Mouse (Mus musculus) embryonic stem cell, embryonic (primary cell): ENCODE data around the gene A1bg.

ENCODE experiments used
- CTCF ChIA-PET, 4 experiments: fragments of 300-600 bp in 2 of 4; fragments of 350-600 bp in 2 of 4; sonication (Branson Sonifier 250); formaldehyde crosslinking; loops; one replicate each; lab custom pipeline; 2022; ENCODE audit warnings: inconsistent platforms in 2 of 4; lab: Charles Lee
- POLR2A ChIA-PET, 4 experiments: fragments of 300-600 bp in 2 of 4; fragments of 350-600 bp in 2 of 4; sonication (Branson Sonifier 250); formaldehyde crosslinking; loops; one replicate each; lab custom pipeline; 2022; ENCODE audit warnings: antibody characterized with exemption in 4 of 4, inconsistent platforms in 1 of 4; lab: Charles Lee

The A1bg gene

DNA sequence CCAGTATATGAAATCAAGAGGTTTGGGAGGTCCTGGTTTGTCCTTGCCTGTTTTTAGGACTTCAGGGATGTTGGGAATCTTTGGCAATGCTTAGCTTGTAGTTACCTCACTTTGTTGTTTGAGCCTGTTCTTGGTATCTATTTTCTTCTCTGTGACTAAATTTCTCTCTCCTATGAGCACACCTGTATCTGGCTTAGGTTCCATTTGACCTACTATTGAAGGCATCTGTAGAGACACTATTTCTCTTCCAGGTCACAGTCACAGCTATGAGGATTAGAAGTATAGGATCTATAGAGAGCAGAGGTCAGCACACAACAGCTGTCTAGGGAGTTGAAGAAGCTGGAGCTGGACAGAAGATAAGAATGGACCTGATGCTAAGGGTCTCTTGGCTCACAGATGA is at the start of gene A1bg:
A1bg (minus strand) TSS at position 101 of the 400 bp plus-strand sequence.
- ChIA-PET POLR2A (no interaction called here), CTCF (no interaction called here)

GRCm38 (mm10) chr15:60968549-60968861 is 45.7 kb upstream of the A1bg start:
- POLR2A ChIA-PET = no interaction called here
- CTCF ChIA-PET = no interaction called here

GRCm38 (mm10) chr15:60967841-60968548 is 45.2 kb upstream of the A1bg start:
- ChIA-PET CTCF (no interaction called here), POLR2A (no interaction called here)

DNA sequence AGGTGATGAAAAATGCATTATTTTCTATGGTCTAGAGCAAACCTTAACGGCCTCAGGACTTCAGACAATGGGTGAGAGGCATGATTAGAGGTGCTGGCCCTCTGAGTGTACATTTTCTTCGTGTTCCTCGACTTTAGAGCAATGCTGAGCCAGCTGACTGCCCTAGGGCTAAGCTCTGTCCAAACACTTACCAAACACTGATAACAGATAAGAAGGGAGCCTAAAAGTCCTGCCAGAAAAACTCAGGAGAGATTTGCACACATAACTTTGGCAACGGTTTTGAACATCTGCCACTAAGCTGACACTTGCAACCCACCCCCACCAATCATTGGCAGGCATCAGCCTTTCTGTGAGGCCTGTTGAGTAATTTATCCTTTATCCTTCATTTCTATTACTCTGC is 2.9 kb upstream of the A1bg start:
- POLR2A ChIA-PET = no interaction called here
- CTCF ChIA-PET = no interaction called here

GRCm38 (mm10) chr15:60903763-60904697 is 18.8 kb downstream of the A1bg start:
- ChIA-PET CTCF (no interaction called here), POLR2A (no interaction called here)

- POLR2A ChIA-PET = no interaction called here
- CTCF ChIA-PET = no interaction called here
Measured at GRCm38 (mm10) chr15:60898187-60898965, 24.4 kb downstream of the A1bg start.

DNA sequence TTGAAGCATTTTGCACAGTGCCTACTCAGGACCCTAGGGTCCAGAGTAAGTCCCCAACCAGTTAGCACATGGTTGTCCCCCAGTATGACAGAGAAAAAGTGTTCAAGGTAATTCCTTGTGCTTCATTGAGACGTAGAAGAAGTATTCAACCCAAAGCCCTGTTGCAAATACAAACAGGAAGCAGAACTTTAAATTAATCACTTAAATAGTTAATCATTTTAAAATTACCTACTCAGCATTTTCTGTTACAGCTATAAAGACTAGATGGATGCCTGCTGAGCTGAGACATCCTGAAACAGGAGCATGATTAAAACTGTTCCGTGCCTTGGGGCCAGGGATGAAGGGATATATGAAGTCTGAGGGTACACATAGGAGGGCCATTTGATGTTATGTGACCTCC is 26.8 kb downstream of the A1bg start:
- ChIA-PET CTCF (no interaction called here), POLR2A (no interaction called here)

DNA sequence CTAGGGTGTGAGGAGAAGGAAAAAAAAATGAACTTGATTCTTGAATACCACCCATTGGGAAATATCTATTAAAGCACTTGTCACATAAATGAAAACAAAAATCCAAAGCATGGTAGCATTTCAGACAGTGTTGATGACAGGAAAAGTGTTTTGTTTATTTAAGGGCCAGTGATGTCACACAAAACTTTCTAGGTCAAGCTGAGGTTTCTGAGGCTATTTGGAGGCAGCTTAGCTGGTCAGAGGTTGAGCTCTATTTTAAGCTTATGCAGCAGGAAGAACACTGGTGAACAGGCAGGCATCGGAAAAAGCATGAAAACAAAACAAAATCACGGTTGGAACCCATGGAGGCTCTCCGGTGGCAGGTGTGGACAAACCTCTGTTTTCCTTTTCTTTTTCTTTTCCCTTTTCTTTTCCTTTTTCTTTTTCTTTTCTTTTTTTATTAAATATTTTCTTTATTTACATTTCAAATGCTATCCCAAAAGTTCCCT is 29.8 kb downstream of the A1bg start:
- ChIA-PET POLR2A (no interaction called here), CTCF (no interaction called here)

DNA sequence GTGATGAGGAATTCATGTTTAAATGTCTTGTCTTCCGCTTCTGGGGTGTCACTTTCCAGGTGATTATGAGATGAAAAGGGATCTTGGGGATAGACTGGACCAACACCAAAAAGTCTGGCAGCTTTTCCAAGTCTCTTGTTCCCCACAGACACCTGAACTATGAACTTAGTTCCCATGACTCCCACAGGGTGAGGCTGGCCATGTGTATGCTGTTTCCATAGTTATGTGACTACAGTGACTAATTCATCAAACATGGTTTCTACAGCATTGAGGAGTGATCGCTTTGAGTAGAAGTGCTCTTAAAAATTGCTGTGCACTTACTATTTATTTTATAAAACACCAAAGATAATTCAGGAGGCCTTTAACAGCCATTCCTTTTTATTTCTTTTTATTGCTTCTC is 34.1 kb downstream of the A1bg start:
- ChIA-PET POLR2A (no interaction called here), CTCF (no interaction called here)

DNA sequence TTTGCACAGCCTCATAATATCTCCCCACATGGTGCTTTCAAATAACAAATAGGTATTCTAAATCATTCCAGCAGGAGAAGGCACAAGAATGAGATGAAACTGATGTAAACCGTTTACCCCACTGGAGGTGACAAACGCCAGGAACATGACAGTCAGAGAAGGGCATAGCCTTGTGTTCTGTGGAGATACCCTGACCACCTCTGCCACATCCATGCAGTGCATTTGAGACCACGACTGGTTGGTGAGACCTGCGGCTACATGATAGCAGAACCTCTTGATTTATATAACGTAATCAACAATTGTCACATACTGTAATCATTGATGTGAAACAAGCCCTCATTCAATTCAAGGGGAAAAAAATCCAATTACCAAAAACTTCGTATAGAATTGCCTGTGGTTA is 47.1 kb downstream of the A1bg start:
- POLR2A ChIA-PET = no interaction called here
- CTCF ChIA-PET = no interaction called here

- CTCF ChIA-PET = no interaction called here
- POLR2A ChIA-PET = no interaction called here
Measured at GRCm38 (mm10) chr15:60862417-60862816, 60.4 kb downstream of the A1bg start.

DNA sequence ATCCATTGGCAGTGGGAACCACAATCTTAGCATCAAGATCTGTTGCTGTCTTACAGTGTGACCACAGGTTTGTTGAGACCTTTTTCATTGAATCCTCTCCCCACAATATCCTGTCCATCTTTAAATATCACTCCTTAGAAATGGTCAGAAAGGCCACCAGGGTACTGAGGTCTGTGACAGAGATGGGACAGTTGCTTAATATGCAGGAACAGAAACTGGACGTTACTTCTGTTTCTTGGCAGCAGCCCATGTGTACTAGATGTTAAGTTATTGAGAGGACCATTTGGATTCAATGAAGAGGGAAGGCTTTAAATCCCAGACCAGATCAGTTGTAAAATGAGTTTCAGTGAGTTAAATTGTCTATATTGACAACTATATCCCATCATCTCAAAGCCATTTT is 67.7 kb downstream of the A1bg start:
- CTCF ChIA-PET = no interaction called here
- POLR2A ChIA-PET = interaction anchor here in 1 of 4 experiments (1.6 kb wide), 1 partner anchor 31 kb away, joined by 4 read pairs; no protein-coding TSS in a partner anchor

GRCm38 (mm10) chr15:60854151-60854550 is 68.7 kb downstream of the A1bg start:
- ChIA-PET CTCF (no interaction called here), POLR2A (interaction anchor here in 1 of 4 experiments (0.8 to 1.6 kb wide), 2 partner anchors 9 to 30 kb away, joined by 3 to 4 read pairs; no protein-coding TSS in a partner anchor)

DNA sequence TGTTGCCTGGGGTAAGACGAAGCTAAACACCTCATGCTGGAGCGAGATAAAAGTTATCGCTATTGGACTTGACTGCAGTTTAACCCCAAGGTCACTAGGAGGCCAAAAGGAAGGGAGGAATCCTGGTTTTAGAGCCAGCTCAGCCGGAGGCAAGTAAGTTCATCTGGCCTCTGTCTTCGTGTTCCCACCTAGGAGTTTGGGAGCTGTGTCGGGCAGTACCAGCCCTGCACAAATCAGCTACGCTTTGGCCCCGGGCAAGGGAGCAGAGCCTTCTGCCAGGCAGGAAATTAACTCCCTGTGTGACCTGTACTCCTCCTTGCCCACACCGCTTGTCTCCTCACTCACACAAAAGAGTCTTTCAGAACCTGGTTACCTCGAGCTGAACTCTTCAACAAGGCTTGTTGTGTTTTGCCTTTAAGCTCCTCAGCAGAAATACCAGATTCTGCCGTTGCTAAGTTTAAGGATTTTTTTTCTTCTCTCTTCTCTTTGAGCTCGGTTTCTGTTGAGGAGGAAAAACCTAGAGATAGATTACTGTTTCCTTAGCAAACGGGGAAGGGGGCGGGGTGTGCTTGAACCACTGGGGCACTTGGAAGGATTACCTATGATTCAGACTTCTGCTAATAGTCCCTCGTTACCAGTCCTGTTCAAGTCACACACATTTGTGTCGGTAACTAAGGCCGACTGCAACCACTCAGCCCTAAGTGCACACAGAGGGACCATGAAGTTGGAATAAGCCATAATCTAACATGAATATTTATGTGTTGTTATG is 69.4 kb downstream of the A1bg start, which contains the start of gene Fam84b:
Fam84b (minus strand) TSS at position 548 of the 769 bp plus-strand sequence.
- CTCF ChIA-PET = no interaction called here

GRCm38 (mm10) chr15:60848630-60849029 is 74.2 kb downstream of the A1bg start:
- POLR2A ChIA-PET = no interaction called here
- CTCF ChIA-PET = no interaction called here

More for the DNA sequence above, 69.4 kb downstream of the A1bg start, which contains the start of gene Fam84b:
- POLR2A ChIA-PET = interaction anchor here in 1 of 4 experiments (0.8 kb wide), 1 partner anchor 9 kb away, joined by 3 read pairs; no protein-coding TSS in a partner anchor
